15 mouse cellular contexts compared by ENCODE assay signal in genomic region chr13:107721901-107722300, GRCm38 (mm10).
"Had no signal": no experiment of that assay in that cellular context is flagged by ENCODE, and none has a peak within 500 bp of the region (broad histone marks: within the 10 kb centered on the region; RNA-seq: fewer than 3 reads in every experiment).

No protein-coding gene starts in this region.

- H3K9me3 ChIP-seq: neural tube, embryonic 12.5 days; neural tube, embryonic 13.5 days; neural tube, embryonic 15.5 days; stomach, embryonic 15.5 days had no signal

- H3K4me1 ChIP-seq: stomach, embryonic 15.5 days had no signal

- H3K4me3 ChIP-seq: neural tube, embryonic 12.5 days; neural tube, embryonic 13.5 days; neural tube, embryonic 15.5 days; stomach, embryonic 15.5 days had no signal

- H3K27ac ChIP-seq: neural tube, embryonic 12.5 days; neural tube, embryonic 13.5 days; neural tube, embryonic 15.5 days; stomach, postnatal 0 days had no signal

- H3K27me3 ChIP-seq: neural tube, embryonic 12.5 days; neural tube, embryonic 13.5 days; neural tube, embryonic 15.5 days; stomach, embryonic 15.5 days had no signal

- DNase-seq: right cerebral cortex, postnatal 14 days; right cerebral cortex, postnatal 25 days; right cerebral cortex, postnatal 4 days; spleen, adult 18-20 months; thymus, adult 18-20 months; thymus, adult 2 months; thymus, postnatal 14 days; thymus, postnatal 25 days; thymus, postnatal 36 days; thymus, postnatal 4 days had no signal
